Mouse (Mus musculus) lung, embryonic 14.5 days (tissue): ENCODE measurements around the gene Gm20604. TPM values are rescaled to one million over a fixed set of nuclear protein-coding genes. Genes with fewer than 3 reads are reported as not detected.

Source experiments
- ATAC-seq: fragments of 200-750 bp; cut with Nextera tagmentation; 2 replicates; pipeline ENCODE4 v1.8.0; 2017; ENCODE audit warnings: mild to moderate bottlenecking, moderate TSS enrichment, moderate library complexity; ENCODE audit not compliant: insufficient read depth
- DNase-seq: peaks from one replicate; pipeline ENCODE4 v3.0.0-alpha.2; 2015
- H3K27ac ChIP-seq: fragments of 300-500 bp; sonication (generic); 2 replicates; pipeline ENCODE4 v1.5.1; 2014; ENCODE audit warnings: low read depth, mild to moderate bottlenecking, moderate library complexity
- H3K27me3 ChIP-seq: fragments of 300-500 bp; sonication (generic); 2 replicates; pipeline ENCODE4 v1.6.1; 2014; ENCODE audit warnings: low read length, control low read depth; ENCODE audit not compliant: insufficient read depth
- H3K36me3 ChIP-seq: fragments of 300-500 bp; sonication (generic); 2 replicates; pipeline ENCODE4 v1.6.1; 2014; ENCODE audit warnings: control low read depth; ENCODE audit not compliant: insufficient read depth
- H3K4me1 ChIP-seq: fragments of 300-500 bp; sonication (generic); 2 replicates; pipeline ENCODE4 v1.6.1; 2014; ENCODE audit warnings: antibody characterized with exemption, control low read depth; ENCODE audit not compliant: insufficient read depth
- H3K4me2 ChIP-seq: fragments of 300-500 bp; sonication (generic); 2 replicates; pipeline ENCODE4 v1.6.1; 2014; ENCODE audit warnings: mild to moderate bottlenecking
- H3K4me3 ChIP-seq: fragments of 300-500 bp; sonication (generic); 2 replicates; pipeline ENCODE4 v1.5.1; 2014; ENCODE audit warnings: low read depth, low read length
- H3K9ac ChIP-seq: fragments of 300-500 bp; sonication (generic); 2 replicates; pipeline ENCODE4 v1.6.1; 2014
- H3K9me3 ChIP-seq: fragments of 300-500 bp; sonication (generic); 2 replicates; pipeline ENCODE4 v1.6.1; 2016; ENCODE audit warnings: low read depth, low read length, control low read depth
- CTCF ChIP-seq: IDR thresholded peaks from 2 replicates; pipeline ENCODE4 v1.5.1; 2016; ENCODE audit warnings: antibody characterized with exemption, low read depth
- WGBS: fragments of 180-500 bp; shearing (Covaris S2); extraction: QIAGEN DNeasy Blood & Tissue Kit; methylation state at CpG from one replicate; pipeline ENCODE4 v1.1.7; 2014; 5-methylcytosine and 5-hydroxymethylcytosine counted together
- polyA plus RNA-seq: library from polyadenylated mRNA; unstranded; fragments of >200 nt; fragmentation: Nextera tagmentation; extraction: Ambion mirVana; gene quantifications from 2 replicates; pipeline ENCODE4 v1.2.1, GENCODE M21; 2014

The Gm20604 gene
- 27.4 and 27.7 TPM in 2 replicates for polyA plus RNA-seq

DNA sequence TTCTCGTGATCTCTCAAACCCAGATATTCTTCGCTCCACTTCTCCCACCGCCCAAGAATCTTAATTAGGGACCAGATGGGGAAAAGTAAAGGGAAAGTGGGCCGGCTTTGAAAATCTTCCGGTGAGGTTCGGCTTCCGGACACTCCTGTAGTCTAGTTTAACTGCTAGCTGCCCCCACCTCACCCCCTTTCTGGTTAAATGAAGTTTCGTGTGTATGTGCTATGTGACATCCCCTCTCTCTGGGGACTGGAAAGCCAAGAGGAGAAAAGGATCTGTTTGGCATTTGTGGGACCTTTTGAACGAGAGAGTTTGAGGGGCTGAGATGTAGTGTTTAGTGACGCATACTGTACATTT, at the start of gene Gm20604:
Gene Gm20604, minus strand, starts transcription at position 270 of the 354 bp plus-strand sequence.
- Histone ChIP-seq H3K4me3 (peak within 1 kb of the TSS; percentile 83), H3K4me2 (peak within 1 kb of the TSS; percentile 93), H3K27ac (peak within 1 kb of the TSS; percentile 90), H3K4me1 (peaks cover 7% of the 10 kb centered on the region), H3K9ac (peak within 1 kb of the TSS; percentile 71), H3K27me3 (no peaks in the 10 kb centered on the region), H3K9me3 (no peaks in the 10 kb centered on the region), H3K36me3 (peaks cover 17% of the 10 kb centered on the region)
- TF ChIP-seq CTCF = no peak
- ATAC-seq (no peak), DNase-seq (no peak)
- WGBS = under 1% methylated on average over 10 of the region's 10 CpGs

- Histone ChIP-seq H3K27me3 (no peaks in the 10 kb centered on the region), H3K9ac (no peak overlapping the region), H3K4me1 (no peaks in the 10 kb centered on the region), H3K27ac (no peak overlapping the region), H3K9me3 (no peaks in the 10 kb centered on the region), H3K36me3 (peaks cover 17% of the 10 kb centered on the region), H3K4me3 (no peak overlapping the region), H3K4me2 (no peak overlapping the region)
- DNase-seq (no peak), ATAC-seq (no peak)
- WGBS = 76% methylated on average over 2 of the region's 2 CpGs
- TF ChIP-seq CTCF = no peak
These were observed 41.1 kb upstream of the Gm20604 start for GRCm38 (mm10) chr12:102799528-102799927.

DNA sequence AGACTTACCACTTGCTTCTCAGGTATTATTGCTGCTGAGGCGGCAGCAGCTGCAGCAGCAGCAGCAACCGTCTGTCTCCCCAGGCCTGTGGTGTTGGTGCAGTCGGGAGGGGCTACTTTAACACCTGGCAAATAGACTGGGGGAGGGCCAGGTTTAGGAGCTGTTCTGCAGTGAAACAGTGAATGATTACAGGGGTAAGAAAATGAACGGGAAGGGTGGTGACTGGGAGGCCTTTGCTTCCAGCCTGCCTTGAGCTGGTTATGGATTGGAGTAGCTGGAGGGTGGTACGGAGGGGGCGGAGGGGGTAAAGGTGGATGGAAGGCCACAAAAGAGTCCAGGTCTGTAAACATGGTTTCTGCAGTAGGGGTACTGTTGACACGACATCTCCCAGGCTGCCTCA, 29.5 kb upstream of the Gm20604 start:
- H3K36me3 ChIP-seq = peaks cover 81% of the 10 kb centered on the region
- no peak overlapping the region for H3K9ac ChIP-seq
- no peaks in the 10 kb centered on the region for H3K9me3 ChIP-seq
- TF ChIP-seq CTCF = no peak
- H3K4me2 ChIP-seq = no peak overlapping the region
- no peaks in the 10 kb centered on the region for H3K27me3 ChIP-seq
- ATAC-seq (no peak), DNase-seq (no peak)
- H3K27ac ChIP-seq = no peak overlapping the region
- H3K4me1 ChIP-seq = no peaks in the 10 kb centered on the region
- WGBS = 80% methylated on average over 7 of the region's 7 CpGs
- no peak overlapping the region for H3K4me3 ChIP-seq

GRCm38 (mm10) chr12:102785593-102785985, 27.1 kb upstream of the Gm20604 start:
- Histone ChIP-seq H3K27ac (no peak overlapping the region), H3K9ac (no peak overlapping the region), H3K4me1 (no peaks in the 10 kb centered on the region), H3K27me3 (no peaks in the 10 kb centered on the region), H3K36me3 (peaks cover 67% of the 10 kb centered on the region), H3K9me3 (no peaks in the 10 kb centered on the region), H3K4me2 (no peak overlapping the region), H3K4me3 (no peak overlapping the region)
- DNase-seq (no peak), ATAC-seq (no peak)
- no peak for TF ChIP-seq CTCF
- WGBS = 88% methylated on average over 5 of the region's 5 CpGs

DNA sequence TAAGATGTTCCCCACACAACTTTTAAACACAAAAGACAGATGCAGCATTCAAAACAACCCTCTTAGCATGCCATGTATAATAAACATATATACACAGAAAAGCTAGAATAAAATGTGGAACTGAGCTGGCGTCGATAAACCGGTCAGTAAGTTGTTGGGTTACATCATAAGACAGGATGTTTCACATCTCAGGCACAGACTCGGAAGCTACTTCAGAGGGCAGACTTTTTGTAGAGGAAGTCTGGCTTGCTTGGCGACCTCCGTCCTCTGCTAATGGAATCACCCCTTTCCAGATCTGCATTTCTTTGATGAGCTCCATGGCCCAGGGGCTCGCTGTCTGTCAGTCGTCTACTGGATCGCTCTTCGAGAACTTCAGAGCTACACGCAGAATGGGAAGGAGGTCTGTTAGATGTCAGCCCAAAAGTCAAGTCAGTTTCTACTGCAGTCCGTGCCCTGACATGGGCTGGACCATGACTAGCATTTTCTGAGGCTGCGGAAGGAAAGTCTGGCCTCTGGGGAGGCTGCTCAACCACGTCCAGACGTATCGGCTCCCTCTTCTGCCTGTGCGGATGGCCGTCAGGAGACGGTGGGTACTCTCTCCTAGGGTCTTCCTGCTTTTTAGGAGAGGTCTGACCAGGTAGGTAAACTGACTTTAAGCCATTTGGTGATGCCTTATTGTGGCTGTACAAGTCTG, 26.6 kb upstream of the Gm20604 start:
- H3K36me3 ChIP-seq = peaks cover 62% of the 10 kb centered on the region
- H3K4me2 ChIP-seq = no peak overlapping the region
- DNase-seq (no peak), ATAC-seq (no peak)
- no peaks in the 10 kb centered on the region for H3K4me1 ChIP-seq
- no peak overlapping the region for H3K27ac ChIP-seq
- no peak overlapping the region for H3K4me3 ChIP-seq
- H3K9me3 ChIP-seq = no peaks in the 10 kb centered on the region
- no peaks in the 10 kb centered on the region for H3K27me3 ChIP-seq
- TF ChIP-seq CTCF = no peak
- no peak overlapping the region for H3K9ac ChIP-seq
- WGBS = 88% methylated on average over 19 of the region's 19 CpGs

DNA sequence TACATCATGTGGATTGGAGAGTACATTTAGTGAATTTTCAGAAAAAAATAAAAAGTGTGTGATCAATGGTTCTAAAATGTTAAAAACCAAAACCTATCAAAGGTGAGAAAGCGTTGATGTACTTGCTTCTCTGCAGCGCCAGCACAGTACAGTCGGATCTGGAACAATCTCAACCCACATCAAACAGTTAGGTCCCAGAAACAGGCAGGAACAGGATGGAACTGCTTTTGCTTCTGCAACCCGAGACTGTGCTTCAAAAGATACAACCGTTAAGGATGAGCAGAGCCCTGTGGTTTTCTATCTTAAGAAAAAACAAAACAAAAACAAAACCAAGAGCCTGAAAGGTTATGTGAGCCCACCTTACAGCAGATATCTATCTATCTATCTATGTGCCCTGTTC, 24.4 kb upstream of the Gm20604 start:
- no peak for ATAC-seq
- 91% methylated on average over 5 of the region's 5 CpGs for WGBS
- no peaks in the 10 kb centered on the region for H3K27me3 ChIP-seq
- H3K27ac ChIP-seq = no peak overlapping the region
- H3K4me3 ChIP-seq = no peak overlapping the region
- H3K4me2 ChIP-seq = no peak overlapping the region
- TF ChIP-seq CTCF = no peak
- DNase-seq = no peak
- H3K36me3 ChIP-seq = peaks cover 46% of the 10 kb centered on the region
- no peaks in the 10 kb centered on the region for H3K4me1 ChIP-seq
- H3K9ac ChIP-seq = no peak overlapping the region
- no peaks in the 10 kb centered on the region for H3K9me3 ChIP-seq

DNA sequence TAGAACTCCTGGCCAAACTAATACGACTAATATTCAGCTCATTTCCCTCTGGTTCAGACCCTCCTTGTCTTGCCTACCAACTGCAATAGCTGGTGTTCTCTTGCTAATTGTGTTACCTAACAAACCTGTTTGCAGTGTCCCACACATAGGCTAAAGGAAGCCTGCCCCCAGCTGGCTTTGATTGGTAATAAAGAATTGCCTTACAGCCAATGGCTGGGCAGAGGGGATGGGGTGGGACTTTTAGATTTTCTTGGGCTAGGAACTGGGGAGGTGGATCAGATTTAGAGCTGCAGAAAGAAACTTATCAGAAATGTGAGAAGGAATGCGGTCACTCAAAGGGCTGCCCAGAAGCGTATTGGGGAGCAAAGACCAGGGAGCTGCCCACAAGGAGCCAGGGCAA, 21.0 kb upstream of the Gm20604 start:
- TF ChIP-seq CTCF = peak; percentile 31
- H3K36me3 ChIP-seq = peaks cover 45% of the 10 kb centered on the region
- H3K27me3 ChIP-seq = no peaks in the 10 kb centered on the region
- H3K4me1 ChIP-seq = no peaks in the 10 kb centered on the region
- DNase-seq = peak; percentile 44
- H3K27ac ChIP-seq = no peak overlapping the region
- WGBS = 45% methylated on average over 3 of the region's 3 CpGs
- no peaks in the 10 kb centered on the region for H3K9me3 ChIP-seq
- H3K9ac ChIP-seq = no peak overlapping the region
- ATAC-seq = peak; percentile 57; the same call in 1 of the 2 replicates
- no peak overlapping the region for H3K4me2 ChIP-seq
- no peak overlapping the region for H3K4me3 ChIP-seq
